Mouse (Mus musculus) midbrain, embryonic 15.5 days (tissue): Measurements from ENCODE around the gene Prok2. TPM values are rescaled to one million over a fixed set of nuclear protein-coding genes. Genes with fewer than 3 reads are reported as not detected.

ENCODE experiments used
- ATAC-seq: fragments of 200-750 bp; cut with Nextera tagmentation; replicated peaks from 2 replicates; pipeline ENCODE4 v1.8.0; 2017; ENCODE audit warnings: moderate TSS enrichment
- H3K27ac ChIP-seq: fragments of 300-500 bp; sonication (generic); 2 replicates; pipeline ENCODE4 v1.5.1; 2015; ENCODE audit warnings: mild to moderate bottlenecking, inconsistent platforms
- H3K27me3 ChIP-seq: fragments of 300-500 bp; sonication (generic); replicated peaks from 2 replicates; pipeline ENCODE4 v1.6.1; 2015; ENCODE audit warnings: inconsistent platforms
- H3K36me3 ChIP-seq: fragments of 300-500 bp; sonication (generic); replicated peaks from 2 replicates; pipeline ENCODE4 v1.6.1; 2015; ENCODE audit warnings: inconsistent platforms
- H3K4me1 ChIP-seq: fragments of 300-500 bp; sonication (generic); 2 replicates; pipeline ENCODE4 v1.6.1; 2015; ENCODE audit warnings: inconsistent platforms
- H3K4me2 ChIP-seq: fragments of 300-500 bp; sonication (generic); 2 replicates; pipeline ENCODE4 v1.6.1; 2015; ENCODE audit warnings: inconsistent platforms, mild to moderate bottlenecking, moderate library complexity
- H3K4me3 ChIP-seq: fragments of 300-500 bp; sonication (generic); 2 replicates; pipeline ENCODE4 v1.5.1; 2015; ENCODE audit warnings: mild to moderate bottlenecking, inconsistent platforms
- H3K9ac ChIP-seq: fragments of 300-500 bp; sonication (generic); 2 replicates; pipeline ENCODE4 v1.6.1; 2015; ENCODE audit warnings: mild to moderate bottlenecking, inconsistent platforms
- H3K9me3 ChIP-seq: fragments of 300-500 bp; sonication (generic); 2 replicates; pipeline ENCODE4 v1.6.1; 2016; ENCODE audit warnings: inconsistent platforms
- WGBS: fragments of 180-500 bp; shearing (Covaris S2); methylation state at CpG from one replicate; pipeline ENCODE4 v1.1.7; 2015; ENCODE audit warnings: mixed read lengths; 5-methylcytosine and 5-hydroxymethylcytosine counted together
- polyA plus RNA-seq: library from polyadenylated mRNA; unstranded; fragments of >200 nt; fragmentation: Nextera tagmentation; extraction: Ambion mirVana; gene quantifications from 2 replicates; pipeline ENCODE4 v1.2.1, GENCODE M21; 2015

Gene Prok2
- polyA plus RNA-seq, 1 experiment from 2014 or later: 0.71 TPM

DNA sequence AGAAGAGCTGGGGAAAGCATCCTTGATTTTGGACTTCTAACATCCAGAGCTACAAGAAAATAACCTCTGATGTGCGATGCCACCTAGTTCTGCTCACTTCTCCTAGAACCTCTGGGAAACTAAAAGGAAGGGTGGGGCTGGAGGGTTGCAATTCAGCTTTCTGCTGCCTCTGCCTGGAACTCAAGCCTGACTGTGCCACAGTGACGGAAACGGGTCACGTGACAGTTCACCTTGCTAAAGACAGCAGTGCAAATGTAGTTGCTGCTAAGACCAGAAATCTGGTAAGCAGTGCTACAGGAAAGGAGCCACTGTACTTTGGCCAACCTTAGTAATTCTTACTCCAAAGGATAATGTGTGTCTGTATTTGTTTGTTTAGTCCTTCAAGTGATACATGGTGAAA lies 3.7 kb upstream of the Prok2 start:
- Histone ChIP-seq H3K36me3 (no peaks in the 10 kb centered on the region), H3K9ac (no peak overlapping the region), H3K27me3 (peaks cover 23% of the 10 kb centered on the region), H3K9me3 (no peaks in the 10 kb centered on the region), H3K4me3 (no peak overlapping the region), H3K4me1 (peaks cover 15% of the 10 kb centered on the region), H3K4me2 (no peak overlapping the region), H3K27ac (no peak overlapping the region)
- ATAC-seq: no peak
- WGBS: 91% methylated on average over 4 of the region's 4 CpGs

DNA sequence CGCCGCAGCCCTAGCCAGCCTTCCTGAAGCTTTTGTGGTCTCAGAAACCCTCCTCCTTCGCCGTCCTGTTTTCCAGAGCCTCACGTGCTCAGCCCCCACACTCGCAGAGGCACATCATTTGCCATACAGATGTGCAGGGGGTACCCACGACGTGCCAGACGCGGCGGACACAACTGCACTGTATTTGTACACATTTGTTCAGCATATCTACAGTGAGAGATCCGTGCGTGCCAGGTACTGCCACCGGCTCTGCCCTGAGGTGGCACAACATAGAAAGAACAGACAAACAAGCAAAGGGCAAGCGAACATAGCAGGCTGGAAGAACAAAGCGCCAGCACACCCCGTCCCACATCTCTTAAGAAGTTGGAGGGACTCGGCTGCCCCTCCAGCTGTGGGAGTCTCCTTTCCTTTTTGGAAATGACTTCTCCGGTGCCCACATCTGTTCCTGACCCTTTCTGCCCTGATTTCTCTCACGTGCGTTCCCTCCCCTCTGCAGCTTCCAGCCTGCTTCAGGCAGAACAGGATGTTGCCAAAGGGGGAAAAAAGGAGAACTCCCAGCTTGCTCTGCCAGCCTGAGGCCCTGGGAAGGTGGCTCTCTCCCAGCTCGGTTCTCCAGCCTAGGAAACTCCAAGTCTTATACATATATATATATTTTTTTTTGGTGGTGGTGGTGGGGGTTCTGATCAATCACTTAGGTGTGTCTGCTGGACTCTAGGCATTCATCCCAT lies 548 bp upstream of the Prok2 start:
- H3K9ac ChIP-seq: peak overlapping the region; percentile 44
- peaks cover 35% of the 10 kb centered on the region for H3K27me3 ChIP-seq
- H3K4me3 ChIP-seq: peak overlapping the region; percentile 54
- H3K27ac ChIP-seq: no peak overlapping the region
- peaks cover 15% of the 10 kb centered on the region for H3K4me1 ChIP-seq
- H3K36me3 ChIP-seq: no peaks in the 10 kb centered on the region
- H3K4me2 ChIP-seq: peak overlapping the region; percentile 99
- ATAC-seq: peak; percentile 48
- 3% methylated on average over 22 of the region's 22 CpGs for WGBS
- H3K9me3 ChIP-seq: no peaks in the 10 kb centered on the region

DNA sequence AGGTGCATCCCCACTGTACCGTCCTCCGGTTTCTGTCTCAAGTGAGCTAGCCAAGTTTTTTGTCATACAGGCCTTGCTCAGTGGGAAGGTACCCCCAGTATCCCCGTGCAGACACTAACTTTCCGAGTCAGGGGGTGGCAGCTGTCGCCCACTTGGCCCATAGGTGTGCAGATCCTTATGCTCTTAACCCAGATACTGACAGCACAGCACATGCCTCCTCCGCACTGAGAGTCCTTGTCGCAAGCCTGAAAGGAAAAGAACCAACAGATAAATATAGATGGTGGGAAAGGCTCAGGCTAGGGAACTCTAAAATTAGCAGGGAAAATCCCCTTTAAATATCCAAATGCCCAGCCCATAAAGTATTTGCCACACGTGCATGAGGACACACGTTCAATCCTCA lies 3.8 kb downstream of the Prok2 start:
- H3K4me2 ChIP-seq: no peak overlapping the region
- H3K9me3 ChIP-seq: no peaks in the 10 kb centered on the region
- no peak overlapping the region for H3K9ac ChIP-seq
- H3K4me1 ChIP-seq: peaks cover 15% of the 10 kb centered on the region
- no peaks in the 10 kb centered on the region for H3K36me3 ChIP-seq
- WGBS: 88% methylated on average over 9 of the region's 9 CpGs
- H3K4me3 ChIP-seq: no peak overlapping the region
- no peak for ATAC-seq
- H3K27me3 ChIP-seq: peaks cover 35% of the 10 kb centered on the region
- H3K27ac ChIP-seq: no peak overlapping the region

DNA sequence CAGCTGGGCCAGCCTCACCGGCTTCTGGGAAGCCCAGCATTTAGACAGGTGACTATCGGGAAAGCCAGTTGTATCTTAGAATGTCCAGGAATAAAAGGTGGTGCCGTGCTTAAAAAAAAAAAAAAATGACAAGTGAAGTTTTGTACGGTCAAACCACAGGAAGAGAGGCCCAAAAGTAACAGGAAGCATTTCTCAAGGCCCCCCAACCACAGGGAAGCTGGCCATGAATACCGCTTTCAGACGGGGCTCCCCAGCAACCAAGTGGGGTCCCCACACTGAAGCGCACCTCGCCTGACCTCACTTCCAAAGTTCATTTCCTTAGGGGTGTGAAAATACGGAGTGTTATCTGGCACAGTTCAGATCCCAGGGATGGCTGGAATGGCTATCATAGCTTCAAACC lies 5.2 kb downstream of the Prok2 start:
- Histone ChIP-seq H3K27me3 (peaks cover 22% of the 10 kb centered on the region), H3K4me2 (no peak overlapping the region), H3K9ac (no peak overlapping the region), H3K4me1 (peaks cover 6% of the 10 kb centered on the region), H3K27ac (no peak overlapping the region), H3K36me3 (no peaks in the 10 kb centered on the region), H3K9me3 (no peaks in the 10 kb centered on the region), H3K4me3 (no peak overlapping the region)
- 89% methylated on average over 9 of the region's 9 CpGs for WGBS
- no peak for ATAC-seq

DNA sequence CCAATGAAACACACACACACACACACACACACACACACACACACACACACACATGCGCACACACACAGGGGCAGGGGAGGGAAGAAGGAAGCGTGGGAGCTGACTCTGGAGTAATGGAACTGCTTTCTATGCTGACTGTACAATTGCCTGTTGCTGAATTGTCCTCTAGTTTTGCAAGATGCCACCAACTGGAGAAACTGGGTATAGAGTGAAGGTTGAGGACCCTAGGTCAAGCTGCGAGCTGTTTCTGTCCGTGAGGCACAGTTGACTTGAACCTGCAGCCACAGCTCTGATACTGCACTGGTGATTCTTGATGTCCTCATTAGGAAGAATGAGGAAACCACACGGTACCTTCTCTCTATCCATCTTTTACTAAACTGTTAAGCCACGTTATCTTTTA lies 10.3 kb downstream of the Prok2 start:
- Histone ChIP-seq H3K4me3 (no peak overlapping the region), H3K4me1 (no peaks in the 10 kb centered on the region), H3K27me3 (no peaks in the 10 kb centered on the region), H3K36me3 (no peaks in the 10 kb centered on the region), H3K9me3 (no peaks in the 10 kb centered on the region), H3K9ac (no peak overlapping the region), H3K27ac (no peak overlapping the region), H3K4me2 (no peak overlapping the region)
- no peak for ATAC-seq
- WGBS: 79% methylated on average over 5 of the region's 6 CpGs

DNA sequence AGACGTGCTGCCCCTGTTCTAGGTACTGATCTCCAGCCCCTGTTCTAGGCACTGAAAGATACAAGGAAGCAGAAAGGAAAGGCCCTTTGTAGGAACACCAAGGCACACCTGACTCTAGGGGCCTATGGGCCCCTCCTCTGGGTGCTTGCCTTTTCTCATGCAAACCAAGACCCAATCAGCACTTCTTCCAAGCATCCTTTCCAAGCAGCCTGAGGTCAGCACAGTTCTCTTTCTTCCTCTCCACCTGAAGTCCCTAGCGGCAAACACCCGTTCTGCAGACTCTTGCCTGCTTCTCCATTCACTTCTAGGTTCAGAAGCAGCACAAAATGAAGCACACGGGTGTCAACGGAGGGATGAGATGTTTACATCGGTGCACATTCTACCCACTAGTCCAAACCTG lies 11.0 kb downstream of the Prok2 start:
- 63% methylated on average over 6 of the region's 6 CpGs for WGBS
- Histone ChIP-seq H3K9ac (no peak overlapping the region), H3K4me1 (no peaks in the 10 kb centered on the region), H3K27me3 (no peaks in the 10 kb centered on the region), H3K4me2 (no peak overlapping the region), H3K9me3 (no peaks in the 10 kb centered on the region), H3K4me3 (no peak overlapping the region), H3K36me3 (no peaks in the 10 kb centered on the region), H3K27ac (no peak overlapping the region)
- ATAC-seq: no peak

DNA sequence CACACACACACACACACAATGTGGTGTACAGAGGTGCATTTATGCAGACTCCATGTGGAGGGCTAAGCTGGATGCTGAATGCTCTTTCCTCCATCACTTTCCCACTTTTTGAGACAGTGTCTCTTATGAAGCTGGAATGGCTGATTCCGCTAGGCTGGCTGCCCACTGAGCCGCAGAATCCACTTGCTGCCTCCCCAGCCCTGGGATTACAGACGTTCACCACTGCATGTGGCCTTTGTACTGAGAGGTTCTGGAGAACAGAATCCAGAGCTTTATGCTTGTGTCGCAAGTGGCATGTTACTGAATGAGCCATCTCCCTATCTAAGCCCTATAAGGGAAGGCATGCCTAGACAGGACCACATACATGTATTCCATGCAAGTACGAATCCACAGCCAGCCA lies 12.9 kb downstream of the Prok2 start:
- Histone ChIP-seq H3K36me3 (no peaks in the 10 kb centered on the region), H3K27ac (no peak overlapping the region), H3K4me1 (no peaks in the 10 kb centered on the region), H3K27me3 (no peaks in the 10 kb centered on the region), H3K4me3 (no peak overlapping the region), H3K9me3 (no peaks in the 10 kb centered on the region), H3K4me2 (no peak overlapping the region), H3K9ac (no peak overlapping the region)
- WGBS: 56% methylated on average over 5 of the region's 5 CpGs
- ATAC-seq: no peak

DNA sequence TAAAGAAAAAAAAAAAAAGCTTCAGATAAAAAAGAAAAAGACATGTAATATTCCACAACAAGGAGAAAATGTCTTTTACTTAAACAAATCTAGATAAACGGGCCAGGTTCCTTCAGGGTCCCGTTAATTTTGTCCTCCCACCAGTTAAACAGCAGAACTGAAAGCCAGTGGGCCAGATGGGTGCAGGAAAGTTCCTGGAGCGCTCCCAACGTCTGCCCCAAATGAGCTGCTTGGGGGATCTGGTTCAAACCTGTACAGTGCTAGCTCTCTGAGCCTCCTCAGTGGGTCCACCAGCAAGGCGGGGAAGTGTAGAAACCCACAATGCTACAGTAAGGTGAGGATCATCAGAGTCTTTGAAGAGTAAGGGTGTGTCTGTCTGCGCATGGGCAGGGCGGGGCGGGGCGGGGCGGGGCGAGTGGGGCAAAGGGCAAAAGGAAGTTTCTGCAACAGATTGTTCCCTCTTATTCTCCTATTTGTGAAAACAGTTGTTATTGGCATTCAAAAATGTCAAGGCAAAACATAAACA lies 14.6 kb downstream of the Prok2 start:
- no peak for ATAC-seq
- H3K4me1 ChIP-seq: no peaks in the 10 kb centered on the region
- H3K9ac ChIP-seq: no peak overlapping the region
- H3K4me2 ChIP-seq: no peak overlapping the region
- H3K9me3 ChIP-seq: no peaks in the 10 kb centered on the region
- H3K36me3 ChIP-seq: no peaks in the 10 kb centered on the region
- no peak overlapping the region for H3K4me3 ChIP-seq
- no peak overlapping the region for H3K27ac ChIP-seq
- 80% methylated on average over 11 of the region's 11 CpGs for WGBS
- no peaks in the 10 kb centered on the region for H3K27me3 ChIP-seq

DNA sequence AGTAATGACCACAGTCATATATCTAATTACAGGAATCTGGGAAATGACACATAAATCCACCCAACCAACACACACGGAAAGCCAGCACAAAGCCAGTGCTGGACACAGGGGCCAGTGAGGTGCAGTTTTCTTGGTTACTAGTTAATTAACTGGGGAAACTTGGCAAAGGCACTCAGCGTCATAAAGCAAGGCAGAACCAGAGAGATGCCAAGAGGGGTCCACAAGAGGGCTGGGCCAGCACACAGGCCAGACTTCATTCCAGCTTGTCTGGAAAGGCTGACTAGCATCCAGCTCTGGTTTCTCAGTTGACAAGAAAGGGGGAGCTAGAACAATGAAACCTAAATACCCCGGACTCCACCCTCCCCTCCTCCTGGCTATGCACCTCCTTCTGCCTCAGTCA lies 25.7 kb downstream of the Prok2 start:
- Histone ChIP-seq H3K27ac (no peak overlapping the region), H3K4me3 (no peak overlapping the region), H3K9me3 (no peaks in the 10 kb centered on the region), H3K27me3 (no peaks in the 10 kb centered on the region), H3K36me3 (no peaks in the 10 kb centered on the region), H3K9ac (no peak overlapping the region), H3K4me2 (no peak overlapping the region), H3K4me1 (peaks cover 8% of the 10 kb centered on the region; the same call in 1 of the 2 replicates)
- 66% methylated on average over 3 of the region's 3 CpGs for WGBS
- ATAC-seq: no peak

DNA sequence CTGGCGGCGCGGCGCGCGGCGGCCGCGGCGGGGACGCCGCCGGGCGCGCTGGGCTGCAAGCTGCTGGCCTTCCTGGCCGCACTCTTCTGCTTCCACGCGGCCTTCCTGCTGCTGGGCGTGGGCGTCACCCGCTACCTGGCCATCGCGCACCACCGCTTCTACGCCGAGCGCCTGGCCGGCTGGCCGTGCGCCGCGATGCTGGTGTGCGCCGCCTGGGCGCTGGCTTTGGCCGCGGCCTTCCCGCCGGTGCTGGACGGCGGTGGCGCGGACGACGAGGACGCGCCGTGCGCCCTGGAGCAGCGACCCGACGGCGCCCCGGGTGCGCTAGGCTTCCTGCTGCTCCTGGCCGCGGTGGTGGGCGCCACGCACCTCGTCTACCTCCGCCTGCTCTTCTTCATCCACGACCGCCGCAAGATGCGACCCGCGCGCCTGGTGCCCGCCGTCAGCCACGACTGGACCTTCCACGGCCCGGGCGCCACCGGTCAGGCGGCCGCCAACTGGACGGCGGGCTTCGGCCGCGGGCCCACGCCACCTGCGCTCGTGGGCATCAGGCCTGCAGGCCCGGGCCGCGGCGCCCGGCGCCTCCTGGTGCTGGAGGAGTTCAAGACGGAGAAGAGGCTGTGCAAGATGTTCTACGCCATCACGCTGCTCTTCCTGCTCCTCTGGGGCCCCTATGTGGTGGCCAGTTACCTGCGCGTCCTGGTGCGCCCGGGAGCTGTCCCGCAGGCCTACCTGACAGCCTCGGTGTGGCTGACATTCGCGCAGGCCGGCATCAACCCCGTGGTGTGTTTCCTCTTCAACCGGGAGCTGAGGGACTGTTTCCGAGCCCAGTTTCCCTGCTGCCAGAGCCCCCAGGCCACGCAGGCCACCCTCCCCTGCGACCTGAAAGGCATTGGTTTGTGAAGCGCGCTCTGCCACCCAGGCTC lies 33.0 kb downstream of the Prok2 start:
- no peaks in the 10 kb centered on the region for H3K36me3 ChIP-seq
- H3K9me3 ChIP-seq: no peaks in the 10 kb centered on the region
- H3K27ac ChIP-seq: peak overlapping the region; percentile 95
- under 1% methylated on average over 110 of the region's 110 CpGs for WGBS
- H3K9ac ChIP-seq: peak overlapping the region; percentile 71
- ATAC-seq: peak; percentile 57
- peak overlapping the region; percentile 88 for H3K4me2 ChIP-seq
- H3K4me1 ChIP-seq: peaks cover 35% of the 10 kb centered on the region
- peak overlapping the region; percentile 85 for H3K4me3 ChIP-seq
- H3K27me3 ChIP-seq: peaks cover 8% of the 10 kb centered on the region; the same call in 1 of the 2 replicates

DNA sequence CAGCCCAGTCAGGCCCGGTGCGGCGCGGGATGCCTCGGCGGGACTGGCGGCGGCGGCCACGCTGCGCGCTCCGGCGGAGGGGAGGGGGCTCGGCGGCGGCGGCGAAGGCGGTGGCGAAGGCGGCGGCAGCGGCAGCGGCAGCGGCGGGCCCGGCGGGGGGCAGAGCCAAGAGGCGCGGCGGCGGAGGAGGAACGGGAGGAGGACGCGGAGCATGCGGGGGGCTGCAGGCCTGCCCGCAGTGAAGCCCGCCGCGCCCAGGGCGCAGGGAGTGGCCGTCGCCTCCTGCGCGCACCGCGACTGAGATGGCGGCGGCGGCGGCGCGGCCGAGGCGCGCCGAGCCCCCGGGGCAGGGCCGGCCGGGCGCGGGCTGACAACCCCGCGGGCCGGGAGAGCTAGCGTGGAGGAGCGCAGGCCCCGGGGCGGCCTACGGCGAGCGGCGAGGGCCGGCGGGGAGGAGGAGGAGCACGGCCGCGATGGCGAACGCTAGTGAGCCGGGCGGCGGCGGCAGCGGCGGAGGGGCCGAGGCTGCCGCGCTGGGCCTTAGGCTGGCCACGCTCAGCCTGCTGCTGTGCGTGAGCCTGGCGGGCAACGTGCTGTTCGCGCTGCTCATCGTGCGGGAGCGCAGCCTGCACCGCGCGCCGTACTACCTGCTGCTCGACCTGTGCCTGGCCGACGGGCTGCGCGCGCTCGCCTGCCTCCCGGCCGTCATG lies 33.8 kb downstream of the Prok2 start, which contains the start of gene Gpr27:
Gene Gpr27 (plus strand): TSS at position 474 of the 710 bp plus-strand sequence.
- Histone ChIP-seq H3K27ac (peak within 1 kb of the TSS; percentile 95), H3K4me3 (peak within 1 kb of the TSS; percentile 85), H3K9ac (peak within 1 kb of the TSS; percentile 71), H3K4me2 (peak within 1 kb of the TSS; percentile 88), H3K9me3 (no peaks in the 10 kb centered on the region), H3K4me1 (peaks cover 35% of the 10 kb centered on the region), H3K27me3 (peaks cover 8% of the 10 kb centered on the region; the same call in 1 of the 2 replicates), H3K36me3 (no peaks in the 10 kb centered on the region)
- WGBS: under 1% methylated on average over 94 of the region's 112 CpGs
- ATAC-seq: peak; percentile 89
